Mouse (Mus musculus) stomach, postnatal 0 days (tissue): ENCODE measurements at regions not wholly inside any gene's neighbourhood (a gene's known extent, or its start where the extent isn't known, plus 50 kb on each side); places are given as distances from the start of the nearest gene placed in this dataset.

Source experiments
- CTCF ChIP-seq: IDR thresholded peaks from 2 replicates; pipeline ENCODE4 v1.5.1; 2016; ENCODE audit warnings: antibody characterized with exemption, low read depth, mild to moderate bottlenecking, moderate library complexity
- EP300 ChIP-seq: optimal IDR thresholded peaks from 2 replicates; pipeline ENCODE3; 2016; ENCODE audit warnings: antibody characterized with exemption

GRCm38 (mm10) chrX:134878870-134879269 lies 69.8 kb upstream of the Armcx2 start:
- no peak for TF ChIP-seq CTCF
- no peak for TF ChIP-seq EP300
